Mouse (Mus musculus) bone marrow, adult 2 months (tissue): Measurements from ENCODE around the gene Tns4.

Experiments used
- CTCF ChIP-seq: fragments of 200-500 bp; IDR thresholded peaks from 2 replicates; pipeline ENCODE4 v1.5.1; 2011; ENCODE audit warnings: low read length, control low read depth; ENCODE audit not compliant: control insufficient read depth, insufficient read depth
- POLR2A ChIP-seq: fragments of 200-500 bp; IDR thresholded peaks from 2 replicates; pipeline ENCODE4 v1.6.1; 2011; ENCODE audit warnings: low read depth, mild to moderate bottlenecking, control low read depth, low read length, borderline replicate concordance; ENCODE audit not compliant: control insufficient read depth

- TF ChIP-seq POLR2A (no peak), CTCF (no peak)
Observed at GRCm38 (mm10) chr11:99067591-99067990, 21.5 kb downstream of the Tns4 start.
